Mouse (Mus musculus): Measurements from ENCODE around the gene Secisbp2l. TPM values are rescaled to one million over a fixed set of nuclear protein-coding genes. Genes with fewer than 3 reads are reported as not detected.

The Secisbp2l gene
- polyA plus RNA-seq, 1 experiment from 2014 or later, result 16.8 TPM

- no peak overlapping the region for H3K27ac ChIP-seq (ENCODE audit: poor library complexity, severe bottlenecking)
- H3K4me3 ChIP-seq, result no peak overlapping the region
- H3K9me3 ChIP-seq (replicated peaks), result no peaks in the 10 kb centered on the region
- H3K9ac ChIP-seq, result no peak overlapping the region
- H3K27me3 ChIP-seq (replicated peaks), result no peaks in the 10 kb centered on the region
- peaks cover 16% of the 10 kb centered on the region for H3K4me1 ChIP-seq (replicated peaks)
- H3K4me2 ChIP-seq, result no peak overlapping the region
- ATAC-seq (ENCODE audit: insufficient number of reproducible peaks, low FRiP score), result no peak
- no peaks in the 10 kb centered on the region for H3K36me3 ChIP-seq
These were observed 15.2 kb upstream of the Secisbp2l start for GRCm38 (mm10) chr2:125797872-125798271.

DNA sequence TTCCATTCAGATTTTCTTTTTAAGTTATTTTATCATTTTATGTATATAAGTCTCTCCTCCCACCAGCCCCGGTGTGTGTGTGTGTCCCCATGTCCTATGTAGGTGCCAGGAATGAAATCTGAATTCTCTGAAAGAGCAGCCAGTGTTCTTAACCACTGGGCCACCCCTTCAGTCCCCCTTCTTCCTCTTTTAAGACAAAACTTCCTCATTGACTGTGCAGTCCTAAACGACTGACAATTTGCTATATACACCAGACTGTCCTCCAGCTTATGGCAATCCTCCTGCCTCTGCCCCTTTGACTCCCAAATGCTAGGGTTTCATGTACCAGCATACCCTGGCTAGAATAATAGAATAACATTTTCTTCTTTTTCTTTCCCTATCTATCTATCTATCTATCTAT is 12.4 kb upstream of the Secisbp2l start:
- WGBS, result 63% methylated on average over 2 of the region's 2 CpGs
- H3K9me3 ChIP-seq (replicated peaks), result no peaks in the 10 kb centered on the region
- no peak overlapping the region for H3K9ac ChIP-seq
- no peaks in the 10 kb centered on the region for H3K27me3 ChIP-seq (replicated peaks)
- H3K4me3 ChIP-seq, result no peak overlapping the region
- no peak overlapping the region for H3K27ac ChIP-seq (ENCODE audit: poor library complexity, severe bottlenecking)
- no peak for ATAC-seq (ENCODE audit: insufficient number of reproducible peaks, low FRiP score)
- H3K36me3 ChIP-seq, result no peaks in the 10 kb centered on the region
- H3K4me2 ChIP-seq, result no peak overlapping the region
- H3K4me1 ChIP-seq (replicated peaks), result peaks cover 12% of the 10 kb centered on the region

GRCm38 (mm10) chr2:125794166-125794565 is 11.5 kb upstream of the Secisbp2l start:
- Histone ChIP-seq H3K4me3 (no peak overlapping the region), H3K9ac (no peak overlapping the region), H3K36me3 (no peaks in the 10 kb centered on the region), H3K27me3 (replicated peaks) (no peaks in the 10 kb centered on the region), H3K9me3 (replicated peaks) (no peaks in the 10 kb centered on the region), H3K4me2 (no peak overlapping the region), H3K27ac (ENCODE audit: poor library complexity, severe bottlenecking) (no peak overlapping the region), H3K4me1 (replicated peaks) (peaks cover 7% of the 10 kb centered on the region; the same call in 1 of the 2 replicates)
- 85% methylated on average over 2 of the region's 2 CpGs for WGBS
- no peak for ATAC-seq (ENCODE audit: insufficient number of reproducible peaks, low FRiP score)

DNA sequence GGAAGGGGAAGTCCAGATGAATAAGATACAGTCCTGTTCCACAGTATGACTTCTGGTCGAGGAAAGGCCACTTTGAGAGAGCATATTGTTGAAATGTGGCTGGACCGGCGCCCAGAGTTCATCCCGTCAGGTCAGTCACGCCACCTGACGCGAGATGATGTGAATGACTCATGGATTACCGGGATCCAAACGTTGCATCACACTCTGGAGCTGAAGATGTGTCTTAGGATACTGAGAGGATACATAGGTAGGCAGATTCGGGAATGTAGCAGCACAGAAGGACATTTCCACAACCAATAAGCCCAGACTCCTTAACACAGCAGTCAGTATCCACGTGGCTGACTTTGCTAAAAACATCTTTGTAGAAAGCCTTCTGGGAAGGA is 10.2 kb upstream of the Secisbp2l start:
- H3K9ac ChIP-seq, result no peak overlapping the region
- 79% methylated on average over 11 of the region's 11 CpGs for WGBS
- peaks cover 12% of the 10 kb centered on the region for H3K4me1 ChIP-seq (replicated peaks)
- no peak for ATAC-seq (ENCODE audit: insufficient number of reproducible peaks, low FRiP score)
- H3K4me3 ChIP-seq, result no peak overlapping the region
- no peaks in the 10 kb centered on the region for H3K36me3 ChIP-seq
- no peaks in the 10 kb centered on the region for H3K27me3 ChIP-seq (replicated peaks)
- H3K9me3 ChIP-seq (replicated peaks), result no peaks in the 10 kb centered on the region
- H3K27ac ChIP-seq (ENCODE audit: poor library complexity, severe bottlenecking), result no peak overlapping the region
- H3K4me2 ChIP-seq, result no peak overlapping the region

- no peaks in the 10 kb centered on the region for H3K27me3 ChIP-seq (replicated peaks)
- no peak for ATAC-seq (ENCODE audit: insufficient number of reproducible peaks, low FRiP score)
- WGBS, result 65% methylated on average over 2 of the region's 2 CpGs
- no peak overlapping the region for H3K9ac ChIP-seq
- H3K36me3 ChIP-seq, result no peaks in the 10 kb centered on the region
- no peaks in the 10 kb centered on the region for H3K9me3 ChIP-seq (replicated peaks)
- H3K27ac ChIP-seq (ENCODE audit: poor library complexity, severe bottlenecking), result no peak overlapping the region
- H3K4me2 ChIP-seq, result no peak overlapping the region
- no peak overlapping the region for H3K4me3 ChIP-seq
- H3K4me1 ChIP-seq (replicated peaks), result peaks cover 15% of the 10 kb centered on the region
These were observed 9.6 kb upstream of the Secisbp2l start for GRCm38 (mm10) chr2:125792144-125792878.

- ATAC-seq (ENCODE audit: insufficient number of reproducible peaks, low FRiP score), result no peak
- Histone ChIP-seq H3K9me3 (replicated peaks) (no peaks in the 10 kb centered on the region), H3K36me3 (no peaks in the 10 kb centered on the region), H3K4me1 (replicated peaks) (peaks cover 15% of the 10 kb centered on the region), H3K4me2 (no peak overlapping the region), H3K27ac (ENCODE audit: poor library complexity, severe bottlenecking) (no peak overlapping the region), H3K27me3 (replicated peaks) (no peaks in the 10 kb centered on the region), H3K9ac (no peak overlapping the region), H3K4me3 (no peak overlapping the region)
- WGBS, result 65% methylated on average over 7 of the region's 7 CpGs
These were observed 8.8 kb upstream of the Secisbp2l start for GRCm38 (mm10) chr2:125791485-125791885.

GRCm38 (mm10) chr2:125790242-125790641 is 7.6 kb upstream of the Secisbp2l start:
- Histone ChIP-seq H3K27ac (ENCODE audit: poor library complexity, severe bottlenecking) (no peak overlapping the region), H3K4me3 (no peak overlapping the region), H3K9ac (no peak overlapping the region), H3K36me3 (no peaks in the 10 kb centered on the region), H3K4me2 (no peak overlapping the region), H3K27me3 (replicated peaks) (no peaks in the 10 kb centered on the region), H3K9me3 (replicated peaks) (no peaks in the 10 kb centered on the region), H3K4me1 (replicated peaks) (peaks cover 15% of the 10 kb centered on the region)
- ATAC-seq (ENCODE audit: insufficient number of reproducible peaks, low FRiP score), result no peak
- WGBS, result 91% methylated on average over 4 of the region's 4 CpGs

GRCm38 (mm10) chr2:125789265-125789664 is 6.6 kb upstream of the Secisbp2l start:
- H3K27ac ChIP-seq (ENCODE audit: poor library complexity, severe bottlenecking), result no peak overlapping the region
- no peak overlapping the region for H3K9ac ChIP-seq
- no peaks in the 10 kb centered on the region for H3K27me3 ChIP-seq (replicated peaks)
- no peak overlapping the region for H3K4me2 ChIP-seq
- no peak for ATAC-seq (ENCODE audit: insufficient number of reproducible peaks, low FRiP score)
- H3K4me3 ChIP-seq, result no peak overlapping the region
- WGBS, result 79% methylated on average over 5 of the region's 5 CpGs
- no peaks in the 10 kb centered on the region for H3K36me3 ChIP-seq
- H3K9me3 ChIP-seq (replicated peaks), result no peaks in the 10 kb centered on the region
- H3K4me1 ChIP-seq (replicated peaks), result peaks cover 15% of the 10 kb centered on the region

- H3K4me1 ChIP-seq (replicated peaks), result peaks cover 15% of the 10 kb centered on the region
- H3K9ac ChIP-seq, result no peak overlapping the region
- H3K9me3 ChIP-seq (replicated peaks), result no peaks in the 10 kb centered on the region
- no peak overlapping the region for H3K4me3 ChIP-seq
- no peak overlapping the region for H3K4me2 ChIP-seq
- ATAC-seq (ENCODE audit: insufficient number of reproducible peaks, low FRiP score), result no peak
- H3K27ac ChIP-seq (ENCODE audit: poor library complexity, severe bottlenecking), result no peak overlapping the region
- no peaks in the 10 kb centered on the region for H3K36me3 ChIP-seq
- H3K27me3 ChIP-seq (replicated peaks), result no peaks in the 10 kb centered on the region
- WGBS, result 67% methylated on average over 3 of the region's 3 CpGs
These were observed 6.1 kb upstream of the Secisbp2l start for GRCm38 (mm10) chr2:125788785-125789184.

GRCm38 (mm10) chr2:125788351-125788750 is 5.7 kb upstream of the Secisbp2l start:
- Histone ChIP-seq H3K27ac (ENCODE audit: poor library complexity, severe bottlenecking) (no peak overlapping the region), H3K4me1 (replicated peaks) (peaks cover 19% of the 10 kb centered on the region), H3K4me2 (no peak overlapping the region), H3K9ac (no peak overlapping the region), H3K9me3 (replicated peaks) (no peaks in the 10 kb centered on the region), H3K36me3 (no peaks in the 10 kb centered on the region), H3K4me3 (no peak overlapping the region), H3K27me3 (replicated peaks) (no peaks in the 10 kb centered on the region)
- no peak for ATAC-seq (ENCODE audit: insufficient number of reproducible peaks, low FRiP score)

GRCm38 (mm10) chr2:125785021-125785420 is 2.4 kb upstream of the Secisbp2l start:
- 67% methylated on average over 4 of the region's 4 CpGs for WGBS
- H3K27ac ChIP-seq (ENCODE audit: poor library complexity, severe bottlenecking), result no peak overlapping the region
- no peaks in the 10 kb centered on the region for H3K36me3 ChIP-seq
- H3K4me1 ChIP-seq (replicated peaks), result peaks cover 25% of the 10 kb centered on the region
- no peaks in the 10 kb centered on the region for H3K27me3 ChIP-seq (replicated peaks)
- H3K9ac ChIP-seq, result no peak overlapping the region
- no peak overlapping the region for H3K4me3 ChIP-seq
- no peak overlapping the region for H3K4me2 ChIP-seq
- H3K9me3 ChIP-seq (replicated peaks), result no peaks in the 10 kb centered on the region
- ATAC-seq (ENCODE audit: insufficient number of reproducible peaks, low FRiP score), result no peak

DNA sequence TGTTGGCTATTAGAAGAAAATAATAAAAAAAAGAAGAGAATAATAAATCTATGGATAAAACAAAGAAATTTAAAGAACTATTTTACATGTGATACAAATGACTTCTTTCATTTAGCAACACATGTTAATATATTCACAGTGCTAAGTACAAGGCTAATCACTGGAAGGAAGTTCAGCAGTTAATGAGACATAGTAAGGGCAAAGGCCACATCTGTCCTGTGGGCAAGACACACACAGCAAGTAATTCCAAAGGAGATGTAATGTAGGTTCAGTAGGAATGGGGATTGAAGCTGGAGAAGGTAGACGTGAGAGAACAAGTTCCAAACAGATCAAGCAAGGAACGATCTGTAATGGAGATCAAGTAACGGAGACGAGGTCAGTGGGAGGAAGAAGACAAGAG is 1.7 kb upstream of the Secisbp2l start:
- no peaks in the 10 kb centered on the region for H3K9me3 ChIP-seq (replicated peaks)
- no peak overlapping the region for H3K27ac ChIP-seq (ENCODE audit: poor library complexity, severe bottlenecking)
- H3K27me3 ChIP-seq (replicated peaks), result no peaks in the 10 kb centered on the region
- WGBS, result 76% methylated on average over 4 of the region's 4 CpGs
- no peak overlapping the region for H3K4me2 ChIP-seq
- no peak for ATAC-seq (ENCODE audit: insufficient number of reproducible peaks, low FRiP score)
- H3K4me1 ChIP-seq (replicated peaks), result peaks cover 25% of the 10 kb centered on the region
- H3K4me3 ChIP-seq, result no peak overlapping the region
- H3K9ac ChIP-seq, result no peak overlapping the region
- H3K36me3 ChIP-seq, result no peaks in the 10 kb centered on the region
